Mouse (Mus musculus) liver, adult 2 months (tissue): ENCODE measurements around the gene Ncln. TPM values are rescaled to one million over a fixed set of nuclear protein-coding genes. Genes with fewer than 3 reads are reported as not detected.

Experiments used
- DNase-seq: peaks from one replicate; pipeline ENCODE4 v3.0.0-alpha.2; 2011; ENCODE audit warnings: low read depth, low spot score; ENCODE audit errors: extremely low read depth
- H3K27ac ChIP-seq: fragments of 200-500 bp; replicated peaks from 2 replicates; pipeline ENCODE4 v1.5.1; 2012; ENCODE audit warnings: low read depth, mild to moderate bottlenecking, control low read depth, inconsistent platforms, low read length; ENCODE audit not compliant: insufficient read depth
- H3K27me3 ChIP-seq: fragments of 200-500 bp; 2 replicates; pipeline ENCODE4 v1.6.1; 2012; ENCODE audit warnings: mild to moderate bottlenecking, moderate library complexity, low read length, inconsistent platforms; ENCODE audit not compliant: control insufficient read depth, insufficient read depth
- H3K36me3 ChIP-seq: fragments of 200-500 bp; 2 replicates; pipeline ENCODE4 v1.6.1; 2012; ENCODE audit warnings: low read length, inconsistent platforms; ENCODE audit not compliant: control insufficient read depth, insufficient read depth
- H3K4me1 ChIP-seq: fragments of 200-500 bp; 2 replicates; pipeline ENCODE4 v1.6.1; 2011; ENCODE audit warnings: low read length; ENCODE audit not compliant: control insufficient read depth, insufficient read depth
- H3K4me3 ChIP-seq: fragments of 200-500 bp; 2 replicates; pipeline ENCODE4 v1.5.1; 2011; ENCODE audit warnings: low read depth, mild to moderate bottlenecking, control low read depth, low read length, moderate library complexity; ENCODE audit not compliant: insufficient read depth
- H3K79me2 ChIP-seq: fragments of 200-500 bp; 2 replicates; pipeline ENCODE4 v1.6.1; 2012; ENCODE audit warnings: inconsistent platforms, mild to moderate bottlenecking, low read length, moderate library complexity; ENCODE audit not compliant: control insufficient read depth, insufficient read depth
- H3K9ac ChIP-seq: fragments of 200-500 bp; 2 replicates; pipeline ENCODE4 v1.6.1; 2012; ENCODE audit warnings: low read depth, mild to moderate bottlenecking, control low read depth, inconsistent platforms, low read length
- CTCF ChIP-seq: fragments of 200-500 bp; IDR thresholded peaks from 2 replicates; pipeline ENCODE4 v1.5.1; 2011; ENCODE audit warnings: low read depth, low read length, control low read depth
- POLR2A ChIP-seq: fragments of 200-500 bp; IDR thresholded peaks from 2 replicates; pipeline ENCODE4 v1.6.1; 2011; ENCODE audit warnings: low read length, control low read depth; ENCODE audit not compliant: insufficient read depth; ENCODE audit errors: extremely low read depth
- WGBS: fragments of 180-500 bp; shearing (Covaris S2); methylation state at CpG from one replicate; pipeline ENCODE4 v1.1.7; 2018; 5-methylcytosine and 5-hydroxymethylcytosine counted together
- polyA plus RNA-seq: library from polyadenylated mRNA; depleted of rRNA; stranded (reverse); fragments of >200 nt; gene quantifications from 2 replicates; pipeline ENCODE4 v1.2.3, GENCODE M21; 2012
- total RNA-seq: library from RNA; depleted of rRNA; stranded (reverse); fragments of >200 nt; gene quantifications from 2 replicates; pipeline ENCODE4 v1.2.3, GENCODE M21; 2014

The Ncln gene
- total and polyA plus RNA-seq, 2 experiments, result 31.6 to 159 TPM

- H3K27me3 ChIP-seq, result peaks cover 7% of the 10 kb centered on the region; the same call in 1 of the 2 replicates
- no peaks in the 10 kb centered on the region for H3K79me2 ChIP-seq
- no peak overlapping the region for H3K9ac ChIP-seq
- WGBS, result 23% methylated on average over 9 of the region's 9 CpGs
- H3K4me3 ChIP-seq, result no peak overlapping the region
- 0 out of 2 replicates have a peak, but pooled peaks cover 2% of the 10 kb centered on the region for H3K36me3 ChIP-seq
- no peaks in the 10 kb centered on the region; the same call in 1 of the 2 replicates for H3K4me1 ChIP-seq
- H3K27ac ChIP-seq, result no peak overlapping the region
- TF ChIP-seq CTCF (peak; percentile 70), POLR2A (no peak)
- no peak for DNase-seq
Measured at GRCm38 (mm10) chr10:81483983-81484382, 12.2 kb downstream of the Ncln start.

GRCm38 (mm10) chr10:81482533-81482889 is 13.7 kb downstream of the Ncln start, which contains the start of gene Celf5:
Celf5 (minus strand) TSS chr10:81482709.
- WGBS, result under 1% methylated on average over 36 of the region's 36 CpGs
- TF ChIP-seq CTCF (peak; percentile 72), POLR2A (no peak)
- Histone ChIP-seq H3K27ac (no peak within 1 kb of the TSS), H3K79me2 (no peaks in the 10 kb centered on the region), H3K9ac (peak within 1 kb of the TSS; percentile 75), H3K27me3 (peaks cover 13% of the 10 kb centered on the region; the same call in 1 of the 2 replicates), H3K4me1 (no peaks in the 10 kb centered on the region; the same call in 1 of the 2 replicates), H3K4me3 (peak within 1 kb of the TSS; percentile 56), H3K36me3 (0 out of 2 replicates have a peak, but pooled peaks cover 2% of the 10 kb centered on the region)
- no peak for DNase-seq

GRCm38 (mm10) chr10:81481605-81482532 is 14.3 kb downstream of the Ncln start:
- no peak for TF ChIP-seq POLR2A
- no peak for TF ChIP-seq CTCF
- no peaks in the 10 kb centered on the region for H3K79me2 ChIP-seq
- H3K4me1 ChIP-seq, result no peaks in the 10 kb centered on the region; the same call in 1 of the 2 replicates
- 9% methylated on average over 33 of the region's 35 CpGs for WGBS
- no peaks in the 10 kb centered on the region for H3K36me3 ChIP-seq
- H3K4me3 ChIP-seq, result peak overlapping the region; percentile 56
- no peak overlapping the region for H3K27ac ChIP-seq
- H3K27me3 ChIP-seq, result peaks cover 15% of the 10 kb centered on the region; the same call in 1 of the 2 replicates
- no peak for DNase-seq
- H3K9ac ChIP-seq, result peak overlapping the region; percentile 75

- no peak for TF ChIP-seq CTCF
- TF ChIP-seq POLR2A, result no peak
Measured at GRCm38 (mm10) chr10:81474461-81474860, 21.7 kb downstream of the Ncln start.

GRCm38 (mm10) chr10:81473003-81473451 is 23.2 kb downstream of the Ncln start:
- no peak for DNase-seq
- 8% methylated on average over 22 of the region's 22 CpGs for WGBS

More at GRCm38 (mm10) chr10:81474461-81474860, 21.7 kb downstream of the Ncln start:
- no peaks in the 10 kb centered on the region for H3K4me1 ChIP-seq
- no peak overlapping the region for H3K9ac ChIP-seq
- no peak overlapping the region for H3K4me3 ChIP-seq
- no peaks in the 10 kb centered on the region for H3K79me2 ChIP-seq
- 72% methylated on average over 10 of the region's 10 CpGs for WGBS
- no peaks in the 10 kb centered on the region for H3K36me3 ChIP-seq
- H3K27me3 ChIP-seq, result peaks cover 21% of the 10 kb centered on the region
- no peak overlapping the region for H3K27ac ChIP-seq
- no peak for DNase-seq

More at GRCm38 (mm10) chr10:81473003-81473451, 23.2 kb downstream of the Ncln start:
- Histone ChIP-seq H3K4me1 (no peaks in the 10 kb centered on the region), H3K4me3 (no peak overlapping the region), H3K79me2 (no peaks in the 10 kb centered on the region), H3K36me3 (no peaks in the 10 kb centered on the region), H3K9ac (no peak overlapping the region), H3K27ac (no peak overlapping the region), H3K27me3 (peaks cover 15% of the 10 kb centered on the region)
- no peak for TF ChIP-seq CTCF
- TF ChIP-seq POLR2A, result no peak
